ENCODE assay signal across 23 mouse cellular contexts in the genomic region with DNA sequence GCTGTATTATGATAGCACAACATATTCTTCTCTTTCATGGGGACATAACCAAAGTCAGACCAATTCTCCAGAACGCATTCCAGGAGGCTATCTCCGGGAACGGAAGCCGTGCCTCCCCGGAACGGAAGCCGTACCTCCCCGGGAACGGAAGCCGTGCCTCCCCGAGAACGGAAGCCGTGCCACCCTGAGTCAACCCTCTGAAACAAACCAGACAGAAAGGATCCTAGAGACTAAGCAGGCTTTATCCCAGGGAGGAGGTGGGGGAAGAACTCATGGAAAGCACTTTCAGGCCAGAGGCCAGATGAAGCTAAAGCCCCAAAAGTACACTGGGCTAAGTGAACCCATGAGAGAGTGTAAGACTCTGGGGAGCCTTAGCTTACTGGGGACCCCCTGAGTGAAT. TPM values are rescaled to one million over a fixed set of nuclear protein-coding genes. Genes with fewer than 3 reads are reported as not detected.
A peak's percentile ranks its signal among the peaks of the same experiment; 100 is the strongest.
DNase-seq lines count a peak whose midpoint lies in the region; ATAC-seq and TF ChIP-seq lines count a peak whose summit lies in the region.
"Had no signal": no experiment of that assay in that cellular context is flagged by ENCODE, and none has a peak within 500 bp of the region (broad histone marks: within the 10 kb centered on the region; RNA-seq: fewer than 3 reads in every experiment).

No protein-coding gene starts in this region.

- WGBS in kidney, embryonic 14.5 days: 93% methylated on average over 13 of the region's 13 CpGs

- no peak for TF ChIP-seq CTCF in E14TG2a.4 (conservative IDR thresholded peaks at IDR 0.05; ENCODE audit: low read length)

- no peaks in the 10 kb centered on the region for H3K36me3 ChIP-seq in E14TG2a.4 (ENCODE audit: insufficient read depth, low read length)
- H3K36me3 ChIP-seq in ES-E14 (ENCODE audit: control insufficient read depth, insufficient read depth, low read length, poor library complexity, severe bottlenecking): no peaks in the 10 kb centered on the region
- H3K36me3 ChIP-seq in kidney, embryonic 14.5 days (ENCODE audit: control insufficient read depth, insufficient read depth, low read length): no peaks in the 10 kb centered on the region
- H3K36me3 ChIP-seq: embryonic facial prominence, embryonic 13.5 days; embryonic facial prominence, embryonic 15.5 days; forebrain, embryonic 10.5 days; forebrain, embryonic 12.5 days had no signal

- intact Hi-C loops in heart, postnatal 25 days (cut with DNase I): no loop called here

- ATAC-seq in kidney, embryonic 14.5 days (ENCODE audit: low FRiP score, low TSS enrichment): no peak
- ATAC-seq: forebrain, embryonic 14.5 days; forebrain, embryonic 16.5 days had no signal

- H3K4me3 ChIP-seq in E14TG2a.4 (replicated peaks; ENCODE audit: low read length): peak overlapping the region; percentile 60
- H3K4me3 ChIP-seq in ES-E14 (ENCODE audit: insufficient read depth in 1 of 2, low read depth in 1 of 2, low read length in 2 of 2, poor library complexity in 1 of 2, severe bottlenecking in 1 of 2): peak overlapping the region; percentile 48 to 50; a peak in 3 of 4 replicates
- H3K4me3 ChIP-seq in kidney, embryonic 14.5 days (ENCODE audit: low read length): no peak overlapping the region
- H3K4me3 ChIP-seq: embryonic facial prominence, embryonic 13.5 days; embryonic facial prominence, embryonic 15.5 days; erythroblast, embryonic 14.5 days; forebrain, embryonic 10.5 days; forebrain, embryonic 12.5 days had no signal

- H3K9me3 ChIP-seq in E14TG2a.4 (ENCODE audit: low read length): peaks cover 6% of the 10 kb centered on the region
- H3K9me3 ChIP-seq in ES-E14 (ENCODE audit: control insufficient read depth, insufficient read depth, low read depth, low read length): no peaks in the 10 kb centered on the region
- no peaks in the 10 kb centered on the region for H3K9me3 ChIP-seq in kidney, embryonic 14.5 days (ENCODE audit: control insufficient read depth, low read length)
- H3K9me3 ChIP-seq: embryonic facial prominence, embryonic 13.5 days; embryonic facial prominence, embryonic 15.5 days; forebrain, embryonic 10.5 days; forebrain, embryonic 12.5 days had no signal

- H3K4me1 ChIP-seq in E14TG2a.4 (replicated peaks; ENCODE audit: low read depth, low read length) (peaks cover 36% of the 10 kb centered on the region), ES-E14 (ENCODE audit: control insufficient read depth in 2 of 2, insufficient read depth in 2 of 2, low read length in 2 of 2, poor library complexity in 1 of 2) (peaks cover 0 to 2% of the 10 kb centered on the region in 2 experiments; a peak in 2 of 4 replicates)
- no peaks in the 10 kb centered on the region for H3K4me1 ChIP-seq in kidney, embryonic 14.5 days (ENCODE audit: control insufficient read depth, insufficient read depth, low read length)
- H3K4me1 ChIP-seq: forebrain, embryonic 10.5 days; forebrain, embryonic 12.5 days had no signal

- DNase-seq in ES-E14 (ENCODE audit: low read depth, low spot score) (no peak), ZHBTc4 (ENCODE audit: low read depth, low spot score) (peak; percentile 59)
- DNase-seq in heart, postnatal 25 days (ENCODE audit: low spot score): no peak
- DNase-seq: adrenal gland, adult 2 months; adrenal gland, postnatal 10 days; adrenal gland, postnatal 25 days; cerebellum, adult 11 months; cerebellum, adult 18-20 months; cerebellum, adult 8-10 months; cerebellum, adult 9-11 months; cerebellum, postnatal 14 days; cerebellum, postnatal 36 days; embryo, embryonic 11 days had no signal

- H3K27me3 ChIP-seq in E14TG2a.4 (ENCODE audit: insufficient read depth, low read length): no peaks in the 10 kb centered on the region
- no peaks in the 10 kb centered on the region for H3K27me3 ChIP-seq in kidney, embryonic 14.5 days (ENCODE audit: control insufficient read depth, insufficient read depth, low read length)
- H3K27me3 ChIP-seq: embryonic facial prominence, embryonic 13.5 days; embryonic facial prominence, embryonic 15.5 days; forebrain, embryonic 12.5 days had no signal

- in situ Hi-C loops in ES-E14 (cut with MboI; ENCODE audit: low sequenced_read_pairs in 2 of 2, unreplicated experiment in 2 of 2): no loop called here

- H3K9ac ChIP-seq in ES-E14 (ENCODE audit: insufficient read depth, low read depth, low read length, poor library complexity, severe bottlenecking): peak overlapping the region; percentile 30; the same call in 1 of the 2 replicates
- no peak overlapping the region for H3K9ac ChIP-seq in kidney, embryonic 14.5 days (ENCODE audit: low read depth, low read length)
- H3K9ac ChIP-seq: embryonic facial prominence, embryonic 13.5 days; embryonic facial prominence, embryonic 15.5 days; forebrain, embryonic 12.5 days had no signal

- H3K4me2 ChIP-seq in kidney, embryonic 14.5 days (replicated peaks; ENCODE audit: low read depth, low read length): no peak overlapping the region
- H3K4me2 ChIP-seq: embryonic facial prominence, embryonic 13.5 days; embryonic facial prominence, embryonic 15.5 days; forebrain, embryonic 12.5 days had no signal

- H3K27ac ChIP-seq in ES-E14 (ENCODE audit: insufficient read depth, low read depth, low read length, poor library complexity, severe bottlenecking): peak overlapping the region; percentile 24; the same call in 1 of the 2 replicates
- H3K27ac ChIP-seq in kidney, embryonic 14.5 days (ENCODE audit: low read depth, low read length): no peak overlapping the region
- H3K27ac ChIP-seq: embryonic facial prominence, embryonic 13.5 days; embryonic facial prominence, embryonic 15.5 days; forebrain, embryonic 10.5 days; forebrain, embryonic 12.5 days had no signal

TF ChIP-seq in ES-E14, 5 proteins besides CTCF, POLR2A, EP300 and RAD21:
- no peak for TF ChIP-seq ZC3H11A (IDR thresholded peaks at IDR 0.05; ENCODE audit: borderline replicate concordance, low read depth, low read length)
- no peak for TF ChIP-seq CHD2 (IDR thresholded peaks at IDR 0.05; ENCODE audit: low read depth, low read length)
- TF ChIP-seq MAFK (IDR thresholded peaks at IDR 0.05; ENCODE audit: insufficient read depth, low read depth, low read length): no peak
- TF ChIP-seq HCFC1 (IDR thresholded peaks at IDR 0.05; ENCODE audit: borderline replicate concordance, insufficient read depth, low read length): no peak
- no peak for TF ChIP-seq ZNF384 (IDR thresholded peaks at IDR 0.05; ENCODE audit: low read depth, low read length)

RNA-seq across cellular contexts. Expression of gene Tlr2, which starts 16.1 kb away (rescaled TPM):
- total RNA-seq in ES-E14 (2012; rRNA removed): 11.8 and 13.8 TPM in 2 replicates
- 1.3 and 3.4 TPM in 2 replicates for polyA plus RNA-seq in kidney, embryonic 14.5 days (2014; fragmentation: Nextera tagmentation; extraction: Ambion mirVana)
- total RNA-seq in heart, postnatal 25 days (2021): 1 to 10 TPM; 2.1 to 2.8 TPM
- total RNA-seq: MEL had no signal
- polyA plus RNA-seq: erythroblast, embryonic 14.5 days had no signal
